Mouse (Mus musculus) spleen, postnatal 36 days (tissue): Measurements from ENCODE around the gene Supt6.

Source experiments
- DNase-seq, 2 experiments: peaks; one replicate each; pipeline ENCODE4 v3.0.0; 2022; ENCODE audit warnings: low spot score in 2 of 2, mixed read lengths in 1 of 2

Supt6 gene

DNA sequence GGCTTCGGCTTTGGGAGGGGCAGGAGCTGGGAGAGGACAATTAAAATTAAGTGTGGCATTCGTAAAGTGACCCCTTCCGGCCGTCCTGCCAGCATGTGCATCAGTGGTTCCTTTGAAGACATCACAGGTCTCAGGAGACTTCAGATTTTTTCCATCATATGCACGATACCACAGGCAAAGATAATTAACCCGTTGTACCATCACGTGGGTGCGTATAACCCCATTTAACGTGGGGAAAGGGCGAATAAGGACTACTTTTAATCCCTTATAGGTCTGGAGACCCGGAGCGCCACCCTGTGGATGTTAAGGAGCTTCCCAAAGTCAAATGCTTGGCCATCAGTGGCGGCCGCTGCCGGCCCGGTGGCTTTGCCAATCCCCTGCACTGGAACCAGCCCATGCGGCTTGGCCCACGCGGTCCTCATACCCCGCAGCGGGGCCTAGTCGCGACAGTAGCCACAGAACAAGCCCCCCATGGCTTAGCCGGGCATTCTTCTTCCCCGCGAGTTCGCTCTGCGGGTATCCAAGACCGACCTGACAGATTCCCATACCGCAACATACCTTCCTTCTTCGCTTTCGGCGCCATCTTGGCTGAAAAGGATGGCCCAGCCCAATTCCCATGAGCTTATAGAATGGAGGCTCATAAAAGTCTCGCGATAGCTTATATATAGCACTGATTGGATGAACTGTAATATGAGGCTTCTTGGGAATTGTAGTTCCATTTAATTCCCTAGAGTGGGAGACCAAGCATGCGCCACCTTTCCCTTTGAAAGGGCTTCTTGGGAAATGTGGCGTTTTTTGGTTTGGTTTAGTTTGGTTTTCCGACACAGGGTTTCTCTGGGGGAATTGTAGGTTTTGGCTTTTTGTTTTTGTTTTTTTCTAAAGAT, 62.6 kb downstream of the Supt6 start, which contains the start of gene Rpl23a:
Gene Rpl23a (minus strand): TSS at position 624 of the 884 bp plus-strand sequence.
- DNase-seq, result peak; percentile 79 to 87

- DNase-seq, result no peak
Measured at GRCm38 (mm10) chr11:78182450-78182849, 63.3 kb downstream of the Supt6 start.

DNA sequence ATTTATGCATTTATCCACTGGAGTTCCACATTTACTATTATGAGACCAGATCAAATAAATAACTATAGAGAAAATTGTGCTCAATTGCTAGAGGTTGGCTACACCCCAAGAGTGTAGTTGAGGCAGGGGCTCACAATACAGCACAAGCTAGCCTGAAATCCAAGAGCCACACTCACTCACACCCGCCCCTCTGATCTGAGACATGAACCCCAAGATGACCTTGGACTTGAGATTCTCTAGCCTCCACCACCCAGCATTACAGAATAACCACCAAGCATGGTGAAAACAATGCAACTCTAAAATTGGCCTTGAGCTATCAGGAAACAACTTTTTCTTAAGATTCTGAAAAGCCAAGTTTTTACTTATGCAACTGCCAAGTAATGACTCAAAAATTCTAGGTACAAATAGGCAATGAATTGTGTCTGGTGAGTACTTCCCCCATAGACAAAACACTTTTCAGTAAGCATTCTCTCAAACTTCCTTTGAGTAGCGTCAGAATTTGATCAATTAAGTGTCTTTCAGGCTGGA, 63.9 kb downstream of the Supt6 start:
- no peak for DNase-seq

DNA sequence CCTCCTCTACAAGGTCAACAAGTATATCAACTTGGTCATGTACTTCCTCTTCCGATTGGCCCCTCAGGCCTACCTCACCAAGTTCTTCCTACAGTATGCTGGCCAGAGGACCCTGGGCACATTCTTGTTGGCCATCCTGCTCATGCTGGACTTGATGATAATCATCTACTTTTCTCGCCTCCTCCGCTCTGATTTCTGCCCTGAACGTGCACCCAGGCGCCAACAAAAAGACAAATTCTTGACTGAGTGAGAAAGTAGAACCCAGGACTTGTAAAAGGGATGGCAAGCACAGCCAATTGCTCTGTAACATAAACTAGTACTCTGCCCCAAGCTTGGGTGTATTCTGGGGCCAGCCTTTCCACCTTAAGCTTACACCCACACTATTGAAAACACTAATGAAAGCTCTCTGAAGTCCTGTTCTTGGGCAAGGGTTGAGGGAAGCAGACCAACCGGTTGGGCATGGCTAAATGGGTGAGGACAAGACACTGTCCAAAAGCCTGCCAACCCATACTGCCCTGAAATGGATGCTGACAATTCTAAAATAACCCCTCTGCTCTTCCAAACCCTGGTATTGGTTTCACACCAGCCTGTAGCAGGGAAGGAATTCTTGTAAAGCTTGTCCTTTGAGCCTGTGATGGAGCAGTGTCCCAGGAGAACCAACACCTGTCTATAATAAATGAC, 65.6 kb downstream of the Supt6 start:
- DNase-seq, result no peak

GRCm38 (mm10) chr11:78179438-78179999, 66.3 kb downstream of the Supt6 start:
- DNase-seq, result no peak

- DNase-seq, result peak in 1 of 2 experiments; percentile 46
Measured at GRCm38 (mm10) chr11:78178859-78179437, 66.8 kb downstream of the Supt6 start.

GRCm38 (mm10) chr11:78177903-78178858, 67.6 kb downstream of the Supt6 start:
- DNase-seq, result peak; percentile 89 to 91

GRCm38 (mm10) chr11:78177437-78177836, 68.3 kb downstream of the Supt6 start:
- peak in 1 of 2 experiments; percentile 60 for DNase-seq

DNA sequence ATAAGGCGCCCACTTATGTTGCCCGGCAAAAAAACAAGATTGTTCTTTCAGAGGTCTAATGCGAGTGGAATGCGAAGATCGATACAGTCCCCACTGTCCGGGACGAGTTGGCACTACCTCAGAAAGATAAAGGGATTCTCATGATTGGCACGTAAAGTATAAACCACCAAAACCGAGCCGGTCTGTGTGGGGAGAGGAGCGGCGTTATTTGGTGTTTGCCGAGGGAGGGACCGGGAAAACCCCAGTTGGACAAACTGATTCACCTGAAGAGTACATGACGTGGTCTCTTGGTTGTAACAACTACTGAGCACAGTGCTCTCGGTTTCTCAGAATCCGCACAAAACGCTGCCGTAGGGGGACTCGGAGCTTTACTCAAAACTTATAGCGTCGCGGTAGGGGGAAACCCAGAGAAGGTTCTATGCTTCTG, 68.9 kb downstream of the Supt6 start:
- peak in 1 of 2 experiments; percentile 41 for DNase-seq

DNA sequence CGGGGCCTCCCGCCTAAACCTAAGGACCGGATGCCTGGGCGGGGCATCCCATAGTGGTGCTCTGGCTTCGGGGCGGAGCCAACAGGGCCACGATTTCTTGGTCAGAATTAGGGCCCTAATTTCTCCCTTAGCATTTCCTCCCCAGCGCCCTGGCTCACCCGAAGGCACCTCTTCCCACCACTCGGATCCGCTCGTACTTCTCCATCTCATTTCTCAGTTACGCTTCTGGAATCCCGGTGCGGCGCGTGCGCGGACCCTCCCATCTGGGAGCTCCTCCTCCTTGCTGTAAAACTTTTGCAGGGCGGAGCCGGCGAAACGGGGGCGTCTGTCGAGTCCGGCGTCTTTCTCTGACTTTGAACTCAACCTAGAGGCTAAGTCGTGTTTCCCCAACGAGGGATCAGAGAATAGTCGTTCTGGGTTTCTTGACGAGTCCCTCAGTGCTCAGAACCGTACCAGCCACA, 69.4 kb downstream of the Supt6 start, which contains the start of the genes Nek8 and Tlcd1:
Gene Nek8 (minus strand): TSS at position 274 of the 461 bp plus-strand sequence.
Gene Tlcd1 (plus strand): TSS at position 310 of the 461 bp plus-strand sequence.
- DNase-seq, result peak; percentile 92 to 95

DNA sequence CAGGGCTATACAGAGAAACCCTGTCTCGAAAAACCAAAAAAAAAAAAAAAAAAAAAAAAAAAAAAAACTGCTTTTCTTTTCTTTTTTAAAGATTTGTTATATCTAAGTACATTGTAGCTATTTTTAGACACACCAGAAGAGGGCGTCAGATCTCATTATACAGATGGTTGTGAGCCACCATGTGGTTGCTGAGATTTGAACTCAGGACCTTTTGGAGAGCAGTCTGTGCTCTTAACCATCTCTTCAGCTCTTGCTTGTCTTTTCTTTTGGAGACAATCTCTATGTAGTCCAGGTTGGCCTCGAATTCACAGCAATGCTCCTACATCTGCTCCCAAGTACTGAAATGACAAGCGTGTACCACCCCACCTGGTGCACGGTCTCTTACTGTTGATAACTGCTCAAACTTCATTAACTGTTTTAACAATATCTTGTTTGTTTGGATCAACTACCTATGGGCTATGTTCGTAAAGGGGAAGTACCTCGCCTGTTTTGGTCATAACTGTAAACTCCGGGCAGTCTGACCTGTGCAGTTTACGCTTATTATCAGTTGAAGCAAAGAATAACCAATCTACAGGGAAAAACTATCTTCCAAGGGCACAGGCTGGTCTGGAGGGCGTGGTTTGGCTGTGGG, 69.9 kb downstream of the Supt6 start:
- no peak for DNase-seq

- no peak for DNase-seq
Measured at GRCm38 (mm10) chr11:78174506-78174905, 71.3 kb downstream of the Supt6 start.

- DNase-seq, result no peak
Measured at GRCm38 (mm10) chr11:78172748-78173383, 72.9 kb downstream of the Supt6 start.

GRCm38 (mm10) chr11:78172034-78172747, 73.6 kb downstream of the Supt6 start:
- no peak for DNase-seq

GRCm38 (mm10) chr11:78171328-78171727, 74.5 kb downstream of the Supt6 start:
- DNase-seq, result no peak

DNA sequence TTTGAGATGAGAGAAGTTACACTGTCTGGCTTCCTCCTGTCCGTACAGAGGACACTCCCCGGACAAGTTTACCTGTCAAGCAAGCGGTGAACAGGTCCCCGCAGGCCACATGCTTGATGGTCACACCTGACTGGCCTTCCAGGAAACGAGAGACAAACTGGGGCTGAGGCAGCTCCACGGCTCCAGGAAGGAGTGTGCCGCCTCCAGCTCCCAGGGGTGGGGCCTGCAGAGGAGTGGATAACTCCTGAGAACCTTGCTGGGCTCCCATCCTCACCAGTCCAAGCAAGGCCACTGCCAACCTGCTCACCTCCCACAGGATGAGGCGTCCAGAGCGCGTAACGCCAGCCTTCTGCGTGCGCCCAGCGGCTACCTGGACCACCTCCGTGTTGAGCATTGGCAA, 75.5 kb downstream of the Supt6 start:
- no peak for DNase-seq

DNA sequence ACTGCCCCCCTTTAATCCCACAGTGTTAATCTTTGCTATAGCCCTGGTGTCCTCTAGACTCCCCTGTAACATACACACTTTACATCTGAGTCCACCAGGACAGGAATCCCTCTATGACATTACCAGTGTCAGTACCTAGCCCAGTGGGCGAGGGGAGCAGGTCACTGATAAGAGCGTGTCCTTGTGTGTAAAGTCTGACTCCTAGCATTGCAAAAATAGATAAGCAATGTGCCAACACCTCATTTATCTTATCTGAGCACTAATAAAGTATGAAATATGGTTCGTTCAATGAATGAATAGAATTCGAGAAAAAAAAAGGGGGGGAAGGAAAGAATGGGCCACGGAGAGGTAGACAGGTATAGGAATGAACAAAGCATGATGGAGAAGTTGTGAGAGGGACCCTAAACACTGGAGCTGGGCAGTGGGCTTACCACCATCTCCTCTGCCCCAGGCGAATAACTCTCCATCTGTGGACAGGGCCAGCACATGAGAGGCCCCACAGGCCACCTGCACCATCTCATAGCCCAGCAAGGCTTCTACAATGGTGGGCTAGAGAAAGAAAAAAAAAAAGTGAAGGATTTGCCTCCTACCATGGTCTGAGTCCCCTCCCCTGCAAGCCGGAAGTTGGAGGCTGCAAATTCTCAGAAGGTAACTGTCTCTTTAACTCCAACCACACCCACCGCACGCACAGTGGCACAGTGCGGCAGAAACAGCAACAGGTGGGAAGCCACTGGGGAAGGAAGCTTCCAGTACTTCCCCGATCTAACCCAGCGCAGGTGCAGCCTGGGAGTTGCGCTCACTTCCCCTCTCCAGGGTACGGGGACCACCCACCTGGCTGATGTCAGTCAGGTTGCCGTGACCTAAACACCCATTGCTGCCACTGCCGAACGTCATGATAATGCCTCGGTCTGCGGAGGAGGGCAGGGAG, 77.0 kb downstream of the Supt6 start:
- peak; percentile 78 to 81 for DNase-seq
